Mouse (Mus musculus) retina, adult 2 months (tissue): Measurements from ENCODE around the gene Dennd6a.

Experiments used
- DNase-seq: peaks from one replicate; pipeline ENCODE4 v3.0.0-alpha.2; 2012; ENCODE audit warnings: low read depth, low spot score

Gene Dennd6a

GRCm38 (mm10) chr14:26571951-26572675, 1.5 kb upstream of the Dennd6a start:
- no peak for DNase-seq

GRCm38 (mm10) chr14:26576255-26576780, 2.7 kb downstream of the Dennd6a start:
- DNase-seq: no peak

DNA sequence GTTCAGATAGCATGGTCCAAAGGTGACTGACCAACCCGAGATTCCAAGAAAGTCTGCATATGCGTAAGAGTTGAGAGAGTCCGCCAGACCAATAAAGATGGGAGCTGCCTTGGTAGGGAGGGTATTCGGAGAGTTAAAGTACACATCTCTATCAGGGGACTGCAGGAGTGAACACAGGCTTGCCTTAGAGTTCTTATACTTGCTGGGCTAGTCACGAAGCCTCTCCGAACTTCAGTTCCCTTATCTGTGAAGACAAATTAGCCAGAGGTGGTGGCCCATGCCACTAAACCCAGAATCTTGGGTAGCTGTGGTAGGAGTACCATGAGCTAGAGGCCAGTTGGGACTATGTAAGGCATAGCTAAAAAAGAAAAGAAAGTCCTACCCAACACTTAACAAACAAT, 5.1 kb downstream of the Dennd6a start:
- no peak for DNase-seq

DNA sequence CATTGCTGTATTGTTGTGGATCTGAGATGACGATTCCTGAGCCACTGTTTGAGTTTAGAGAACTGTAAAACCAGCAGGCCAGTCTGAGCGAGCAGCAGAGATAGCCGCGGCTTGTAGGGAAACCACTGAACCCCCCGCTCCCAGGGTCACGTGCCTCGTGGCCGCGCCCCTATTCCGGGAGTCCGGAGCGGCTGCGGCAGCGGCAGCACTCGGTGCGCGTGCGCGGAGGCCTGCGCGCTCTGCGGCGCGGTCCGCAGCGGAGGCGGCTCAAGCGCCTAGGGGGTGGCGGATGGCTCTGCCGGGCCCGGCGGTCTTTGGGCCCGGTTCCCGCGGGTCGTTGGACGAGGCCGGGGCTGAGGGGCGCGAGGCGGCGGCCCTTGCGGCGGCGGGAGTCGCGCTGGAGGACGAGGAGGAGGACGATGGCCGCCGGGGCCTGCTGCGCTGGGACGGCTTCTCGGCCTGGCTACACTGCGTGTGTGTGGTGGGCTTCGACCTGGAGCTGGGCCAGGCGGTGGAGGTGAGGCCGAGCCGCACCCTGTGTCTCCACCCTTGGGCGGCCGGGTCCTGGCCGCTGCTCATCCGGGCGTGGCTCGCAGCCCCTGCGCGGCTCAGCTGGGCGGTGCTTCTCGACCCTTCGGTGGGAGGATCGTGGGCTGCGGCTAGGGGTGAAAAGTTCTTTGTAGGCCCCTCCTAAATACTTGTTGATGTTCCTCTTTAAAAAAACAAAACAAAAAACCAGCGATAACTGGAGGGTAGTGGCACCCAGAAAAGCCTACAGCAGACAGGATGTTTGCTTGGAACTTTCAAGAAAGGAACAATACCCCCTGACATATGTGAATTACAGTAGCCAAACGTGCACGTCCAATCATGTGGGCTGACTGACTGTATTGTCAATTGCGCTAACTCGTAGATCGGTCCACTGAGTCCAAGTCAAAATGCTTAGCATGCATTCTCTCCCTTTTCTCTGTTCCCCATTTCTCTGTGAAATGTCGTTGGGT, 6.0 kb downstream of the Dennd6a start:
- DNase-seq: peak; percentile 70

- DNase-seq: no peak
Observed at GRCm38 (mm10) chr14:26583645-26584044, 10.0 kb downstream of the Dennd6a start.

DNA sequence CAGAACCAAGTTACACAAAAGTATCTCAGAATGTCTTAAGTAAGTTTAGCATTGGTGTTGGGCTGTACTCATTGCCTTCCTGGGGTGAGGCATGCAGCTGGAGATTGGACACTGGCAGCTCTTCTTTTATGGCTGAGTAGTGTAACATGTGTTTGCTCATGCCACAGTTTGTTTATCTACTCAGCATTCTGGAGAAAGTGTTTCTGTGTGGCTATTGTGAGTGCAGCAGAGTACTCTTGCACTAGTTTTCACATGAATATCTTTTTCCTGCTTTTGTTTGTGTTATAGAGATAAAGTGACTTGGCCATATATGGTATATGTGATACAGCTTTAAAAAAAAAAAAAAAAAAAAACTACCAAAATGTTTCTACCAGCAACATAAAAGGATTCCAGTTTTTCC, 13.5 kb downstream of the Dennd6a start:
- no peak for DNase-seq

- DNase-seq: no peak
Observed at GRCm38 (mm10) chr14:26591353-26591752, 17.7 kb downstream of the Dennd6a start.

GRCm38 (mm10) chr14:26593281-26593895, 19.7 kb downstream of the Dennd6a start:
- DNase-seq: no peak

GRCm38 (mm10) chr14:26595167-26595566, 21.5 kb downstream of the Dennd6a start:
- no peak for DNase-seq

- no peak for DNase-seq
Observed at GRCm38 (mm10) chr14:26595695-26596365, 22.2 kb downstream of the Dennd6a start.

GRCm38 (mm10) chr14:26605354-26605753, 31.7 kb downstream of the Dennd6a start:
- no peak for DNase-seq

DNA sequence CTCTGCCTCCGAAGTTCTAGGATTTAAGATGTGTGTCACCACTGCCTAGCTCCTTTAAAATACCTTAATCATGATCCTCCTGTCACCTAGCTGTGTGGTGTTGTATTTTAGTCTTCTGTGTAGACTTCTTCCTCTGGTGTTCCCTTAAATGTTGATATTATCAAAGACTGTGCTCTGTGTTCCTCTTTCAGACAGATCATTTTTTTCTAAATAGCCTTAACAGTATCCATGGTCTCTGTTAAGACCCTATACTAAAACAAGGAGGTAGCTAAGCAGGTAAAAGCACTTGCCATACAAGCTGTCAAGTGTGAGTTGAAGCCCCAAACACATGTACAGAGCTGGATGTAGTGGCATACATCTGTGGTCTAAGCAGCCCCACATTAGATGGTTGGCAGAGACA, 36.0 kb downstream of the Dennd6a start:
- DNase-seq: no peak

- DNase-seq: no peak
Observed at GRCm38 (mm10) chr14:26610689-26611088, 37.0 kb downstream of the Dennd6a start.

GRCm38 (mm10) chr14:26625301-26625700, 51.6 kb downstream of the Dennd6a start:
- no peak for DNase-seq

GRCm38 (mm10) chr14:26626605-26627140, 53.0 kb downstream of the Dennd6a start:
- DNase-seq: no peak

- no peak for DNase-seq
Observed at GRCm38 (mm10) chr14:26637025-26637850, 63.6 kb downstream of the Dennd6a start.

DNA sequence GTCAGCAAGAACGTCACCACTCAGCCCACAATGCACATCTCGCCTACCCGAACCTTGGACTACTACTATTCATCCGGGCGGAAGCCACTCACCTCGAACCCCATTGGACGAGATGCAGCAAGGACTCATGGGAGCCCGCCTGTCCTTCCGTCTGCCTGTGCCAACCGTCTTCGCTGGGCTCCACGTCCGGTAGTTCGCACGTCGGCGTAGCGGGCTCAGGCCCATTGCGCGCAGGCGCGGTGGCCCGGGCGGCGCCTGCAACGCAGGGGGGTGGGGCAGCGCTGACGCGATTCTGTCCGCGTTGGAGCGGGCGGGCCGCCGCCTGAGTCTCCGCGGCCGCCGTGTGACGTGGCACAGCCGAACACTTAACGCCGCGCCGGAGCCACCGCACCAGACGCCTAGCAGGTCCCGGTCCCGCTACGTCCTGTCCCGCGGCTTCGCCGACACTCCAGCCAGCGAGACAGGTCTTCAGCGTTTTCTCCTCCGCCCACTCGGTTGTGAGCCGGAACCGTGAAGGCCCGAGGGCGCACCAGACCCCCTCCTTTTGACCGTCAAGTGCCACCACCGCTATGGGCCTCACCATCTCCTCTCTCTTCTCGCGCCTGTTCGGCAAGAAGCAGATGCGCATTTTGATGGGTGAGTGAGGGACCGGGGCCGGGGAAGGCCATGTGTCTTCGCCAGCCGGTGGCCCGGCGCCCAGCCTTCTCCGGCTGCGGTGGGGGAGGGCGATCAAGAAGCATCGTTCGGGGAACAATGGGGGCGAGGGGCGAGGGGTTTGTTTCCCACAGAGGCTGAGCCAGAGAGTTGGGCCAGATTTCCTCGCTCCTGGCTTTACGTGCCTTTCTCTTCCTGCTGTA, 64.4 kb downstream of the Dennd6a start, which contains the start of gene Arf4:
TSS of gene Arf4 (plus strand) at position 224 of the 857 bp plus-strand sequence.
- peak; percentile 94 for DNase-seq

- DNase-seq: no peak
Observed at GRCm38 (mm10) chr14:26638708-26639084, 65.0 kb downstream of the Dennd6a start.

DNA sequence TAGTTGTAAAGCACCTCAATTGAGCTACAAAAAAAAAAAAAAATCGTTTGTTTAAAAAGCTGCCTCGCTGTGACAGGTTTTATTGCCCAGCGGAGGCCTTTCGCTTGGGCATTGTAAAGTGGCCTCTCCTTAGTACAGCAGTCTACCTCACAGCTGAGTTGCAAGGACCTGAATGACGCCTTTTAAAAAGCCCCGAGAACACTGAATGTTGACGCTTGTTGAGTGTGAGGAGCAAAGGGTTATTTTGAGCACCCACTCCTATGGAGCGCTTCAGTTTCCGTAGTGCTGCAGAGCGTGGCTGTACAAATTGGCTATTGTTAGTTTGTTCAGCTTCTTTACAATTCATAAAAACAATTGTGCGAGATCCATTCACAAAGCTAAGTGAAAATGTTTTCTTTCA, 65.6 kb downstream of the Dennd6a start:
- DNase-seq: no peak
